Mouse (Mus musculus) skeletal muscle tissue, adult 2 months (tissue): Measurements from ENCODE around the gene Tmem104.

Experiments
- DNase-seq: peaks from one replicate; pipeline ENCODE4 v3.0.0-alpha.2; 2012; ENCODE audit warnings: low read depth, low spot score

Gene Tmem104

DNA sequence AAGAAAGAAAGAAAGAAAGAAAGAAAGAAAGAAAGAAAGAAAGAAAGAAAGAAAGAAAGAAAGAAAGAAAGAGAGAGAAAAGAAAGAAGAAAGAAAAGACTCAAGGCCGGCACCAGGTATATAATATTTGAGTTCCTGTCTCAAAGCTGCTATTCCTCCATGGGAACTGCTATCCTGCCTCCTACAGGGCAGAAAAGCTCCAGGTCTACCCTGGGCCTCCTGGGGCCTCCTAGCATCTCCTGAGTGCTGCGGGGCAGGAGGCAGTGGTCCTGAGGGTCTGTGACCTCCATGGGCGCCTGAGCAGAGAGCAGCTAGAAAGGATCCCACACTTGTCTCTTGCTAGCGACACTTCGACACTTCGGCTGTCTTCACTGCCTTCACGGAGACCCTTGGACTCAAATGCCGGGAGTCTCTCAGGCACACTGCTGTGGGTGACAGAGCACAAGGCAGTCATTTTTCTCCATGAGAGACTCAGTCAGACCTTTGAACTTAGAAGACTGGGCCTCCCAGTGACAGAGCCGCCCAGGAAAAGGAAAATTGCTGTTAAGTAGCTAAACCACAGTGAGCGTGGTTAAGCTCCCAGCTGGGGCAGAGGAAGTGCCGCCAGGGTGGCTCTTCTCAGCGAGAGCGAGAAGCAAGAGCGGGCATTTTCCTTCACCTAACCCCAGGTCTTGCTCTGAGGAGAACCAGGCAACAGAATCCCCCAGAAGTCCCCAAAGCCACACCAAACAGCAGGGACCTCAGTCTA, 44.1 kb downstream of the Tmem104 start:
- DNase-seq, result no peak

DNA sequence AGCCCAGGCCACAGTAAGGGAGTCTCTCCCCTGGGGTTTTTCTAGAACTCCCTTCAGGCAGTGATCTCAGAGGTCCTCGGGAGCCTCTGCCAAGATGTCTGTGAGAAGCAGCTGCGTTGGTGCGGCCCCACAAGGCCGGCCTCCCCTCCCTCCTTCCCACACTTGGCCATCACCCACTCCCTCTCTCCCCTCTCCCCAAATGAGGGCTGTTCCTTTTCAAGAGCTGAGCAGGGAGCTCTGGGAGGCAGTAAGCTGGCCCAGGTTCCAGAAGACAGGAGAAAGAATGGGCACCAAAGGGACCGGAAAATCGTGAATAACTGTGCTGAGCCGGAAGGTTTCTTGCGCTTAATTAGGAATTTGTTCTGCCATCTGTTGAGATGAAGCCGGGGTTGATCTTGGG, 44.6 kb downstream of the Tmem104 start:
- no peak for DNase-seq

DNA sequence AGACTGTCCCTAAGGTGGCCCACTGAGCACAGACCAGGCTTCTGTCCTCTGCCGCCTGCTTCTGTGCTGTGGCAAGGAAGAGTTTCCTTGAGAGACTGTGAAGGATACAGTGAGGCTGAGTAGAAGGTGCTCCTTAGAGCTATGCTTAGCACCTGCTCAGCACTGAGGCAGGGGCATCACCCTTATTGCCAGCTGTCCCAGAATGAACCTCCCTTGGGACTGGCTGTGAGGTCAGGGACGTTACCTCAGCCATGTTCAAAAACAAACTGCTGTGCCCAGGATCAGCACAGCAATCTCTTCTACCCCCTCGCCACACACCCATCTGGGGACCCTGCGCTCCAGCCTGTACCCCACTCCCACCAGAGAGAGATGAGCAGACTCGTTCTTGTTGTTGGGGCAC, 45.6 kb downstream of the Tmem104 start:
- DNase-seq, result no peak

DNA sequence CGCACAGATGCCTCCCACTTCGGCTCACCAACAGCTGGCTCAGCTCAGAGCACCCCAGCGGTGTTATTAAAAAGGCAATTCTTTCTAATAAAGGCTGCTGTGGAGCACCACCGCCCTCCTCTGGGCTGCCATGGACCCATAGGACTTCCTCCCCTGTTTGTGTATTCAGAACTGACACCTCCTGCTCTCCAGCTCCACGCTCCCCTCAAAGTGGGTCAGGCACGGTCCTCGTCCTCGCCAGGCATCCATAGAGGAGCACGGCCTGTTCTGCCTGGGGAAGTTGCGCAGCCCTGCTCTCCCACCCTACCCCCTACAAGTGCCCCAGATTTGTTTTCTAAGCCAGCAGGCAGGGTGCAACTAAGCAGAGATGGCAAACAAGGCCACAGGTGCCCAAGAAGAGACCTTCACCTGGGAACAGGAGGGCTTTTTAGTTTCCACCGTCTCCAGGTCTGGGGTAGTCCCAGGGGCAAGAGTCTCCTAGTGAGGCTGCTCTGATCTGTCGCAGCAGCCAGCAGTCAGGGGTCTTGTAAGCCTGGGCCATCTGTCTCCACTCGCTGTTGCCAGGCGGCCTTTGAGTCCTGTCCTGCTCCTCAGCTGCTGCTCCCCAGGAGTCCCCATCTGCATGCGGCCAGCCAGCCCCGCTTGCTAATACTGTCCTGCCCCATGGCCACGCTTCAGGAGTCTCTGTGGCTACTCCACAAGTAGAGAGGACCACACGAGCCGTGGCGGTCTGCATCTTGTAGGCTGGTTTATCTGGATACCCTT, 46.4 kb downstream of the Tmem104 start:
- no peak for DNase-seq

DNA sequence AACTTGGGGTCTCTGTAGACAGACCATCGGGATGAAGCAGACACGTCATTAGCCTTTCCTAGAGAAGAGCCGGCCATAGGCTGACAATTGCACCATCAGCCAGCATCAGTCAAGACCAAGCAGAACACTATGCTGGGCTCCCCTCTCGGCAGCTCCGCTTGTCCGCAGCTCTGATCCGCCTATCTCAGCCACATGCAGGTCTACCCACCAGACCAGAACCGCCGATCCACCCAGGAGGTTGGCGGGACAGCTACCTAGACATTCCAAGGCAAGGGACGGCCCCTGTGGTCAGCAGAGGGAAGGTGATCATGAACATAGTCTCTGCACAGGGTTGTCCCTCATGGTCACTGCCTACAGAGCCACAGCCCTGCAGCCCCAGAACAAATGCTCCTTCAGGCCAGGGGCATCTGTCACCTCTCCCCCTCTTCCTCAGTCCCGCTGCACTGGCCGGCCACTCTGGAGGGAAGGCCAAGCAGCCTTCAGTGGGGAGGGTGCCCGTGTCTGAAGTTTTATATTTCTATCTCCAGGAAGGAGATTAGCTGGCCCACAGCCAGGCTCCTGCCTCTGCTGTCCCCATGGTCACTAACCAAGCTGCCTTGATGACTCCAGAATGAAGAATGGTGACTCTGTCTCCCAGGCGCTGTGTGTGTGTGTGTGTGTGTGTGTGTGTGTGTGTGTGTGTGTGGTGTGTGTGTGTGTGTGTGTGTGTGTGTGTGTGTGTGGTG, 47.2 kb downstream of the Tmem104 start:
- no peak for DNase-seq

DNA sequence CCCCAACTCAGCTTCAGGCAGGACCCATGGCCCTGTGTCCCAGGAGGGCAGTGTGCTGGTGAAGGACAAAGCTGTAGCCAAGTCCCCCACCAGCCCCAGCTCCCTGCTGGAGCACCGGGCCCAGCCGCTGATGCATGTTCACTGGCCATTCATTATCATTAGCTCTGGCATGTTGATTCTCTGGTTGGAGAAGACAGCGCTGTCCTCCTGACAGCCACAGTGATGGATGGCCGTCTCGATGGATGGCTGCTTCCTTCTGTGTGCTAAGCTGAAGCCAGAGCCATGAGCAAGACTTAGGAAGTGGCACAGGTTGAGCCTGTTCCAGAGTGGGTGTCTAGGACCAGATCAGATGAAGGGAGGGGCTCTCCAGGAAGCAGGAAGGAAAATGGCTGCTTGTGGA, 49.3 kb downstream of the Tmem104 start:
- DNase-seq, result no peak

DNA sequence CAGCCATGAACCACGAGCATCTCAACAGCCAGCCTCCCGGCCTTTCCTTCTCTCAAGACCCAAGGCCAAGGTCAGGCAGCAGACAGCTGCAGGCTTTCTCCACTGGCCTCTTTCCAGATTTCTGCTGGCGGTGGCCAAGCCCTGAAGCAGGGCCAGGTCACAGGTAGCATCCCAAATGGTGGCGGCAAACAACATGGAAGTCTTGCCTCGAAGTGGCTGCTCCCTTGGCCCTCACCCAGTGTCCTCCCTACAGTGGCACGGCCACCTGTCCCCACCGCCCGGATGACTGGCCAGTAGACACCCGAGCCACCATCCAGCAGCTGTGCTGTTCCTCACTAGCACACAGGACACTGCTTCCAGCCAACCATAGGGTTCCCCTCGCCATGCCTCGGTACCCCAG, 54.1 kb downstream of the Tmem104 start:
- peak; percentile 89 for DNase-seq

DNA sequence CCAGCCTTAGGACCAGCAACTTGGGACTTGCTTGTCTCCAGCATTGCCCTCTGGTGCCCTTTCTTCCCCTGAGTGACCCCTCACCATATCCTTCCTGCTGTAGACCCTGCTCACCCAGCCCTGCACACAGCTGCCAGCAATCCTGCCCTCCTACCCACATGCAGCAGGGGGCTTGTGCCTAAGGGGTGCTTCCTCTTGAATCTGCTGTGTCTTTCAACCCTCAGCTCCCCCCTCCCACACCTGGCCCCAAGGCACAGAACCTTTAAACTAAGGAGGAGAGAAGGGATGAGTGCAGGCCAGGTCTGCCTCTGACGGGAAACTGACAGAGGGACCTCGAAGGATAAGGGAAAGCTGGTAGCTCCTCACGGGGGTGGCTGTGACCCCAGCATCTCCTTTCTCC, 55.5 kb downstream of the Tmem104 start:
- no peak for DNase-seq

DNA sequence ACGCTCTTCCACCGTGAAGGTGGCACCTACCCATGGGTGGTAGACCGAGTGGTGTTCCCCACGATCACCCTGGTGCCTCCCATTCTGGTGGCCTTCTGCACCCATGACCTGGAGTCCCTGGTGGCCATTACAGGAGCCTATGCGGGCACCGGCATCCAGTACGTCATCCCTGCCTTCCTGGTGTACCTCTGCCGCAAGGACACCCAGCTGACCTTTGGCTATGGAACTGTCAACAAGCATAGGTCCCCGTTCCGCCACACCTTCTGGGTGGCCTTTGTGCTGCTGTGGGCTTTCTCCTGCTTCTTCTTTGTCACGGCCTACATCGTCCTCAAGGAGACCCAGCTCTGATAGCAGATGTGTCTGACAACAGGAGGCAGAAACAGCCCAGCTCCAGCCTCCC, 56.5 kb downstream of the Tmem104 start:
- DNase-seq, result no peak

DNA sequence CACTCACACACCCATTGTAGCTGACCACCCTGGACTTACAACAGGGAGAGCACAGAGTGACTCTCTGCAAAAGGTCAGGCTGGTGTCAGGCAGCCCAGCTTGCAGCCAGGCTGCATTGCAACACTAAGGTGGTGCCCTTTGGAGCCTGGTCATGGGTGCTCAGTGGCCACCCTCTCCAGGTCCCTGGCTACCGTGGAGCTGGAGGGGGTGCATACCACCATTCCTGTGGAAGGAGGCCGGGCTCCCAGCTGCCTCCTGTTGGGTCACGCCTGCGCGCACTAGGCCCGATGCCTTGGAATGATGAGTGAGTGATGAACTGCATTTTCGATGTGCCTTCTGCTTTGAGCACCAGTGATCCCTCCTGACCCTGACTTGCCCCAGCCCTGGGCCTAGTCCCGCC, 57.6 kb downstream of the Tmem104 start:
- no peak for DNase-seq

DNA sequence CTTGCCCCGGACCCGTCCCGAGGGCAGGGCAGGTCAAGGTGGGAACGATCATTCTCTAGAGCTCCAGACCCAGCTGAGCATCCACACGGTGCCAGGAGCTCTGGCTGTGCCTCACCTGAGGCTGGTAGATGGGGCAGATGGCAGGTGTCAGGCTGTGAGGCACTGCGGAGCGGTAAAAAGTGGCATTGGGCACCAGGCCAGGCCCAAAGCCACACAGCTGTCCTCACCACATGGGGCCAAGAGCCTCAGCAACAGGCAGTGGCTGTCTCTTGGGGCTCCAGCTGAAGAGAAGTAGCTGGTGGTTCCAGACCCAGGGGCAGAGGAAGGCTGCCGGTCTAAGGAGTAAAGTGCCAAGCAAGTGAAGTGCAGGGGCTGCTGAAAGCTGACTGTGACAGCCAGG, 59.1 kb downstream of the Tmem104 start:
- no peak for DNase-seq

DNA sequence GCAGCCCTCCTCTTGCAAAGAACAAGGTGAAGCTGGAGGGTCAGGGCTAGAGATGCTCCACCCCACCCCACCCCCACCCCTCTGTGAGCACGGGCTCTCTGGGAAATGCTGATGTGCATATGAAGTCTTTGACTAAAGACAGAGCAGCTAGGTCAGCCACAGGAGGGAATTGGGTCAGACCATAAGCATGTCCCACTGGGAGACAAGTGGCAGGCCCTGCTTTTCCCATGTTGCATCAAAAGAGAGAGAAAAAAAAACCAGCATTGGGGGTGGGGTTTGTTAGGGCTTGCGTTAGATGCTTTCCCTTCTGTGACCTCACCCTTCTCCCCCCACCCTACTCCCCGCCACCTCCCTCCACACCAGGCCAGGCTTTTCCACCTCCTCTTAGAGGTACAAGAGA, 60.0 kb downstream of the Tmem104 start:
- DNase-seq, result no peak

DNA sequence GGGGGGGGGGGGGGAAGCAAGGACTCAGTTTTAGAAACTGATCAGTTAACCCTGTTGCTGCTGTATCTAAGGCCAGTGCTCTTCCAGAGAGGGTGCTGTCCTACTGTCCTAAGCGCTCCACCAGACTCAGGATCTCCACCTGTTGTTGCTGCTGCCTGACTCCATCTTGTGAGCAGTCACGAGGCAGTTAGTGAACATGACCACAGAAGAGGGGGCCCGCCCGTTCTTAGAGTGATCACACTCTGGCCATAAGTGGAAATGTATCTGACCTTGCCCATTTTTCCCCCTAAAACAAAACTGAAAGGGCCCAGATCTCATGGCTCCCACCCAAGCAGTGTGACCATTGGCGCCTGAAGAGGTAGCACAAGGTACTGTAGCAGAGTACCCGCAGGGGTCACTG, 60.7 kb downstream of the Tmem104 start:
- DNase-seq, result no peak

DNA sequence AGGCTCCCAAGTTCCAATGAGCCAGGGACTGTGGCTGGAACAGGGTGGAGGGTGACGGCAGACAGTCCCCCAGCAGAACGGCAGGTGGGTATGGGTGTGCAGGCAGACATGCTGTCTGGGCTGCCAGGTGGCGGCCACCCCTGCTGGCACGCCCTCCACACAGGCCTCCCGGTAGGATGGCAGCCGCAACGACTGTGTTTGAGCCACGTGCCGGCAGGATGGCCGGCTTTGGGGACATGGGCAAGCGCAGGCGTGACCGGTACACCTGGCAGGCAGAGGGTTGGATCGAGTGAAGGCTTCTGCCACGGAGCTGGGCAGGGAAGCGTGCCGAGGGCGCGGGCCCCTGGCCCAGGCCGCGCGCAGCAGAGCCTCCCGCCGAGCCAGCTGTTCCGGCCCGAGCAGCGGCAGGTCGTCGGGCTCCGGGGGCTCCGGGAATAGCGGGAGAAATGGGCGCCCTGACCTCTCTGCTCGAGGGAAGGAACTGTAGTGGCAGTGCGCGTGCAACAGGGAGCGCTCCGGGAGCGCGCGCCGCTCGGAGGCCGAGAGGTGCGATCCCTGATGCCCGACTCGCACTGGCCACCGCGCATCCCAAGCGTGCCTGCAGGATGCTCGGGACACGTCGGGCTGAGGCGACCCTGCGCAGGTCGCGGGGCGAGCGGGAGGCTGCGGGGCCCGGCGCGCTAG, 62.6 kb downstream of the Tmem104 start:
- no peak for DNase-seq

DNA sequence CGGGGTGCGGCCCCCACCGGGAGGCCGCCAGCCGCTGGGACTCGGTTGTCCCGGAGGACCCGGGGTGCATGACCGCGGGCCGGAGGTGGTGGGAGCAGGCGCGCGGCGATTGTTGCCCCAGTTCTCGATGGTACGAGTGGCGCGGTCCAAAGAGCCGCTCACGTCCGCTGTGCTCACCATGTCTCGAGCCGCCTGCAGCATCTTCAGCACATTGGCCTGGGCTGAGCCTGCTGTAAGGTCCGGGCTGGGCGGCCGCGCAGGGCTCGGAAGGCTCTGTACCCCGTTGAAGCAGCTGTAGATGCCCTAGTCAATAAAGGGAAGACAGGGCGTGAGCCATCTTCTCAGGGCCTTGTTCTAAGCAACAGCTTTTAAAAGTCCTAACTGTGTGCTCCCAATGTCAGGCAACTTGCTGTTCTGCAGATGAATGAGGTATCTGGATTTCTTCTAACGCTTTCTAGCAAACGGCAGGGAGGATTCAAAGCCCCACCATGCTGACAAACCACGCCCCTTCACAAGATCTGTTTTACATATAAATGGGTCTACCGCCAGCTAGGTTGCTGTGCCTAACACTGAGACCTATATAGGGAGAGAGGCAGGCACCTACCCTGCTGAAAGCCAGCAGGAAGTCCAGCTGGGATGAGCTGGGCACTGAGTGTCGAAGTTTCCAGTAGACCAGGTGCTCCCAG, 63.3 kb downstream of the Tmem104 start:
- DNase-seq, result no peak

DNA sequence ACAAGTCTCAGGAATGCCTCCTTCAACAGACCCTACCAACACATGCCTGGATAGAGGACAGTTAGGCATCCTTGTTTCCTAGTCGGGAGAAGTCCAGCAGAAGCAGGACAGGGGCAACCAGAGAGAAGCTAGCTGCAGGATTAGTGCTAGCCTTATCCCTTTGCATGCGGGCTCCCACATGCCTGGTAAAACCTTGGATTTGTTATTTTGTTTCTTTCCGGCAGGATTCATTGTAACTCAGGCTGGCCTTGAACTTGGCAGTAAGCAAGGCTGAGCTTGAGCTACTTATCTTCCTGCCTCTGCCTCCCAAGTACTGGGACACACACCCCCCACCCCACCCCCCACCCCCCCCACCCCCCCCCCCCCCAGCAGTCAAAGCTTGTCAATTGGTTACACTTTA, 64.0 kb downstream of the Tmem104 start:
- DNase-seq, result no peak

DNA sequence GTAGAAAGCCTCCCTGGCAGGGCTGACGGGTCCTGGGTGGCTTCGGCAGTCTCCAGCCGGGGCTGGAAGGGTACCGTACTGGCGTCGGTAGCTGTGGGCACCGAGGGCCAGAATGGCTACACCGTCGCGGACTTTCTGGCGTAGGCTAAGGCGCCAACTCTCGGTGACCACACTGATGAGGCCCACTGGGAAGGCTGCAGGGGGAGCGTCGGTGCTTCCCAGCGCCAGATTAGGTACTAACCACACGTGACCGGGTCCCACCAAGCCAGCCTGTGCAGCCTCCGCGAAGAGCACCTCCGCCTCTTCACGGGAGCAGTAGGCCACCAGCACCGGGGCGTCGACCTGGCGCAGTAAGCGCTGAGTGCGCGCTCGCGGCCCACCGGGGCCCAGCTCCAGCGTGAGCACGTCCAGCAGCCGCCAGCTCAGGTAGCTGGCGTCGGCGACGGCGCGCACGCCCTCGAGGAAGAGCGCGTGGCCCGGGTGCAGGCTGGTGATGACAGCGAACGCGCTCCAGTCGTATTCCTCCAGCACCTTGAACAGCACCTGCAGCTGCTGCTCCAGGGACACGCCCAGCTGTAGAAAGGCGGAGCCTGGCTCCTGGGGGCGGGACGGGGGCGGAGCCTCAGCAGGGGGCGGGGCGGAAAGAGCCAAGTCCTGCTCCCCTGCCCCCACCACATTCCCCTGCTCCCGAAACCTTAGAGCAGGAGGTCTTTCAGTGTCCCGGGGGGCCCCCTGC, 70.7 kb downstream of the Tmem104 start:
- no peak for DNase-seq

DNA sequence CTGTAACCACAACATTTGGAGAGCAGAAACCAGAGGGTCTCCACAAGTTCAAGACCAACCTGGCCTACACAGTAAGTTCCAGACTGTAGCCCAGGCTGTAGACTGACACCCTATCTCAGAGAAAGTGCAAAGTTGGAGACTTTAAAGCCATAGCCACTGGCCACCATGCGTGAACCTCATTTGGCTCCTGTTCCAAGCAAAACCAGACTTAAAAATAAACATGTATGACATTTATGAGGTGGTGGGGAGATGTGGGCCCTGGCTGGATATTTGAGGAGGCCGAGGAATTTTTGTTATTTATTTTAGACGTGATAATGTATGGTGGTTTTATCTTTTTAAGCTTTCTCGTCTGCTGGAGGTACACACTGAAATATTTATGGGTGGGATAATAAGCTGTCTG, 71.8 kb downstream of the Tmem104 start:
- DNase-seq, result no peak

DNA sequence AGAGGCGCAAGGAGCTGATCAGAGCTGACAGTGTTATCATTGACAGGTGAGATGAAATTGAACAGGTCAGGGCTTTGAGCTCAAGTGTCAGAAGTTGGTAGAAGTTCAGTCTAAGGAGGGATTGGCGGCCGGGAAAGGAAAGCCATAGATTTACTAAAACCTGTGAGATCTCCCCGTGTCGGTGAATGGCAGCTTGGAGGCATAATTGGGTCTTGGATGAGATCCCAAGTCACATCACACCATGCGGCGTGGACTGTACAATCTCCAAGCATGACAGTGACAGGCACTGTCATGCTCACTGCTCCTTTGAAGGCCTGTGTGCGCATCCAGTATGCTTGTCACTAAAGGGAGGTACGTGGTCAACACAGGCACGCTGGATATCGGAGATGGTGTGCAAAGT, 75.7 kb downstream of the Tmem104 start:
- DNase-seq, result no peak

DNA sequence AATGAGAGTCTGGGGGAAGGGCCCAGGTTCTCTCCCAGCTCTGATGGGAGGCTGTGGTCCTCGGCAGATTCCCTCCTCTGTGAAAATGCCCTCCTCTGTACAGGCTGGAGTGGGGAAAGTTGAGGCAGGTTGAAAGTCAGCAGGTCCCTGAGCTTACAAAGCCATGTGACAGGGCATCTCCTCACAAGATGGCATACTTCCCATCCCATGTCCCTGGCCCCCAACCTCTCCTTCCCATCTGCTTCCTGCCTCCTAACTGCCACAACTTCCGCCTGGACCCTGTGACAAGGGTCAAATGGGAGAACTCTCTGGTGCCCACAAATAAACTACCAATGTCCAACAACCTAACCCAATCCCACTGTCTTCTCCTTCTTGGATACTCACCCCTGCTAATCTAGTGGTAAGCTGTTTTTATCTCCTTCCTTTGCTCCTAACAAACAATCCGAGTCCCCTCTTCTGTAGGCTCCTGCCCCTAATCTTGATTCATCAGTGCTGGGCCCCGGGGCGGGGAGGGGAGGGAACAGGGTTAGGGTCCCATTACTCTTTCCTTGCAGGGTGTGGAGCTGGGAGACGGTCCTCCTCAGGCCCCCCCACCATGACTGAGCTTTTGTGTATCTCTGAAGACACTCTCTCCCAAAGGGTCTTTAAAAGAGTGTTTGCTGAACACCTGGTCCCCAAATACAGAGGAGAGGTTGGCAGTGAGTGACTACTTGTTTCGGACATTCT, 77.0 kb downstream of the Tmem104 start:
- DNase-seq, result no peak
